Mouse (Mus musculus) layer of hippocampus, adult 18-20 months (tissue): ENCODE results near the gene Yars. TPM values are rescaled to one million over a fixed set of nuclear protein-coding genes. Genes with fewer than 3 reads are reported as not detected.
"Not testable (repeated sequence)": the region's sequence is repeated elsewhere in the genome, so short reads cannot be mapped to it uniquely, and the experiment has no call there.

Source experiments
- DNase-seq, 2 experiments: peaks; one replicate each; pipeline ENCODE4 v3.0.0; 2022; ENCODE audit warnings: low spot score in 2 of 2
- total RNA-seq, 2 experiments: library from RNA; stranded (reverse); gene quantifications; 2 replicates each; pipeline ENCODE4 v1.2.3; 2021

The Yars gene
- total RNA-seq, 2 experiments from 2014 or later, result 78.5 to 81.1 TPM

- no peak for DNase-seq
These were observed 1.4 kb upstream of the Yars start for GRCm38 (mm10) chr4:129188041-129188659.

GRCm38 (mm10) chr4:129188803-129189541 lies 588 bp upstream of the Yars start:
- DNase-seq, result peak; percentile 39 to 53

DNA sequence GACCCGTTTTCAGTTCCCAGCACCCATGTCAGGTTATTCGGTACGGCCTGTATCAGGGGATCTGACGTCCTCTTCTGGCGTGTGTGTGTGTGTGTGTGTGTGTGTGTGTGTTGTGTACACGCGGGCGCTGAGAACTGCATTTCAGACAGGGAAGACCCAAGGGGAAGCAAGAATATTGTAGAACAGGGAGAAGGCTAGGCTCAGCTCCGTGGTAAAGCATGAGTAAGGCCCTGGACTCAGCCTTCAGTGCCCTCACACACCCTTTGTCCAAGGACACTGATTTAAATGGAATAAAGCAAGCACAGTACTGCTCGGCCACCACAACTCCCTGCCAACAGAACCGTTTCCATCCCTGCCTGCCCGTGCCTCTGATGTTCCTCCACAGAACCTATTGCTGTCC lies 978 bp downstream of the Yars start:
- DNase-seq, result no peak

DNA sequence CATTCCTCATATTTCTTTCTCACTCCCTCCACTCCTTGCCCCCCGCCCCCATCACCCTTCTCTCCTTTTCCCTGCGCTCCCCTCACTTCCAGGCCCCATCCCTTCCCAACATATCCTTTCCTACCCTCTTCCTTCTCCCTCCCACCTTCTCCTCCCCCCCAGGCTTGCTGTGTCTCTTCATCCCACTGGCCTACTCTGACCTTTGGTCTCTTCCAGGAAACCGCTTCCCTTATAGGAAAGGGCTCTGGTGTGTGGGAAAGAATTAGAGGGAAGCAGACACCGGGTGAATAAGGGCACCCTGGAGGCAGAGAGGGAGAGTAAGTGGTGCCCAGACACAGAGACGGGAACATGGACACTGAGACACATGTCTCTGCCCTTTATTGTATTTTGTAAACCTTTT lies 2.1 kb downstream of the Yars start:
- no peak for DNase-seq

- DNase-seq, result no peak
These were observed 4.7 kb downstream of the Yars start for GRCm38 (mm10) chr4:129194280-129194679.

DNA sequence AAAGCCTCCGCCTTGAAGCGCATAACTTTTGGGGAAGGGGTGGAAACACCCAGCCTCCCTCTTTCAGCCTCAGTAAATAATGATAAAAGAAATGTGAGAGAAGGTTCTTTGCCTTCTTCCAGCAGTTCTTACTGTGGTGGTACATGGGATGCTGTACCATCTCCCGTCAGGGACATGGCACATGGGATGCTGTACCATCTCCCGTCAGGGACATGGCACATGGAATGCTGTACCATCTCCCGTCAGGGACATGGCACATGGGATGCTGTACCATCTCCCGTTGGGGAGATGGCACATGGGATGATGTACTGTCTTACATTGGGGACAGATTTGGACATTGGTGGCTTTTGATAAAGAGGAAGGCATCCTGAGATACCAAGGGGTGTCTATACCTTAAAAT lies 8.0 kb downstream of the Yars start:
- DNase-seq, result no peak

- DNase-seq, result peak in 1 of 2 experiments; percentile 34
These were observed 15.1 kb downstream of the Yars start for GRCm38 (mm10) chr4:129204655-129205054.

GRCm38 (mm10) chr4:129206792-129207191 lies 17.2 kb downstream of the Yars start:
- no peak for DNase-seq

GRCm38 (mm10) chr4:129209504-129209903 lies 19.9 kb downstream of the Yars start:
- DNase-seq, result no peak

- DNase-seq, result no peak
These were observed 21.9 kb downstream of the Yars start for GRCm38 (mm10) chr4:129211461-129211860.

- DNase-seq, result not testable (repeated sequence)
These were observed 22.9 kb downstream of the Yars start for GRCm38 (mm10) chr4:129212486-129212885.

DNA sequence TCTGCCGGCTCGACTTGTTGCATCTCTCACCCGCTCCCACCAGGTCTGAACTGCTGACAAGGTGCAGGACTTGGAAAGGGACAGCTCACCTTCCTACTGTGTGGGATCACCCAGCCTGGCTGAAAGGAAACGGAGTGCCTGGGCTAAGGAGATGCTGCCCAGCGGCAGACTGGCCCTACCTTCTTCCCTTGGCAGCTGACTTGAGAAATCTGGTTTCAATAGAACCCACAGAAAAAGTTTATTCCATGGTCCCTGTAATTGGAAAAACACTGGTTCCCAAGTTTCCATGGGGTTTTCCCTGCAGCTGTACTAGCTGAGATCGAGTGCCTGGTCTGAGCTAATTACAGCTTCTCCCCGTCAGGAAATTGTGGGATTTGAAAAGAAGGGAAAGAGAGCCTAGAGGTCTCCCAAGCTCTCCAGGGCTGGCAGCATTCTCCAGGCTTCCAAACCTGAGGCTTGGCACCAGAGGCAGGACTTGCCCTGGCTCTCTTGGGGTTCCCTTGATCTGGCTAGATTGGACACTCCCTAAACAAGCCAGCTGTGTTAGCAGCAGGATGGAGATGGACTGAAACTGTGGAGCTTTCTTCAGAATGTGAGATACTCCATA lies 29.1 kb downstream of the Yars start:
- no peak for DNase-seq

GRCm38 (mm10) chr4:129219198-129219597 lies 29.6 kb downstream of the Yars start:
- DNase-seq, result no peak

- DNase-seq, result no peak
These were observed 31.0 kb downstream of the Yars start for GRCm38 (mm10) chr4:129220376-129221089.

DNA sequence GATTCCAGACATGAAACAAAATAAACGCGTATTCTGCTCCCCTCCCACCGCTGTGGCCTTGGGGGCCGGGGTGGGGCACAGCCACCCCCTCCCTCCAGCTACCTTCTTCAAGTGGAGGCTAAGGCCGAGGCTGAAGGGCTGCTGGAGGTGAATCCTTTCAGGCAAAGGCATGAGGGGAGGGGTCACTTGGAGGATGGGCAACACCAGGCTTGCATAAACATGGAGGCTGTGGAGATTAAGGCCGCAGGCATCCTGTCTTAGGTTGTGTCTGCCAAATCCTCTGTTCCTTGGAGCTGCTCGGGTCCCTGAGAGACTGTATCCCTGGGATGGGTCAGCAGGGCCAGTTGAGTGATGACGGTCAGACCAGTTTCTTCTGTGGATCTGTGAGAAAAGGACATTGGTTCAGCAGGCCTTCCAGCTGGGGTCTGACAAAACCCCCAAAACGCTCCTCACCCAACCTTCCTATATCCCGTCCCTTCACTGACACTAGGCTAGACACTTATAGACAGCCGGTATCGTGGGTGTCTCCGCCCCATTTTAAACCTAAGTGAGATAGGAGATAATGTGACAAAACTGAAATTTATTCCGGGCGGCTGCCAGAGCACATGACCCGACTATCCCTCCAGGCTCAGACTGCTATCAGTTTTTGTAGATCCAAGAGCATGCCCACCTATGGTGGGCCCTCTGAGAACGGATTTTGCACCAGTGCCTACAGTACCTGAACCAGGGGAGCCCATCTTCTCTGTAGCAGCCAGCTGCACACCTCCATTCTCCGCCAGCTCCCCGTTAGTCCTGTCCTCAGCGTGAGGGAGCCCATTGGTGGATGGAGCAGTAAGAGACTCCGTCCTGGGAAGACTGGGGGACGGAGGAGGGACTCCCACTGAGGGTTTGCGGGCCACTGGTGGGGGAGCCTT lies 31.8 kb downstream of the Yars start:
- DNase-seq, result no peak

- DNase-seq, result no peak
These were observed 32.7 kb downstream of the Yars start for GRCm38 (mm10) chr4:129222019-129222925.

GRCm38 (mm10) chr4:129223421-129224281 lies 34.1 kb downstream of the Yars start:
- no peak for DNase-seq

DNA sequence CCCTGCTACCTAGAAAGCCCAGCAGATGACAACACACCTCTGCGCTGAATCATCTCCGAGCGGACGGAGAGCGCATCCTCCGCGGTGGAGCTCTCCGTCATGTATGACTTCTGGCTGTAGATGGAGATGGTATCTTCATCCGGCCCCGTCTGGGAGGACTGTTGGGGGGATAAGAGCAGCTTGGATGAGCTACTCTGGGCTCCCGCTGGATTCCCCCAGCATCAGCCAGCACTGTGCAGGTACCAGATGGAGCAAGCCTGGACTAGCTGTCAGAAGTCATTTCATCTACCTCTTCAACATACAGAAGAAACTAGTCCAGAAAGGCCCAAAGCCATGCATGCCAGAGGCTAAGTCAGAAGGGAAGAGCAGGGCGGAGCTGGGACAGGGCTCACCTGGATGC lies 35.8 kb downstream of the Yars start:
- no peak for DNase-seq
